Mouse (Mus musculus) T-helper 2 cell (primary cell): ENCODE measurements around the gene Cdc42.

ENCODE experiments used
- in situ Hi-C: fragments of 300-600 bp; cut with MboI, MseI; formaldehyde crosslinking; loops from one replicate; pipeline ENCODE4 v1.15.1; 2025; ENCODE audit warnings: high pct_unique_total_duplicates

Gene Cdc42

GRCm38 (mm10) chr4:137285876-137286661 lies 71.5 kb downstream of the Cdc42 start:
- in situ Hi-C loops: loop anchor here (5.0 kb wide), 1 partner anchor 209 kb away; no protein-coding TSS in a partner anchor

DNA sequence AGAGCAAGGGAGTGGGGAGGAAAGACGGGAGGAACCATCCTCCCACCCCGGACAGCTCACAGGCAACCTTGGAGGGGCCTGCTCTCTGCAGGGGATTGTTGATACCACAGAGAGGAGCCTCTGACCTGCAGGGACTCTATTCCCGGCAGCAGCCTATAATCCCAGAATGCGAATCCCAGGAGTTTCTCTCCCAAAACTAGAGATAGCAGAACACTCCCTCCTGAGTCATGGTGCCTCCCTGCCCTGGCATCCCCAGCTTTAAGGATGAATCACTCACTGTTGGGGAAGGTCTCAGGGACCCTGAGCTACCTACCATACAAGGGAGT lies 74.2 kb downstream of the Cdc42 start:
- in situ Hi-C loops: no loop called here

DNA sequence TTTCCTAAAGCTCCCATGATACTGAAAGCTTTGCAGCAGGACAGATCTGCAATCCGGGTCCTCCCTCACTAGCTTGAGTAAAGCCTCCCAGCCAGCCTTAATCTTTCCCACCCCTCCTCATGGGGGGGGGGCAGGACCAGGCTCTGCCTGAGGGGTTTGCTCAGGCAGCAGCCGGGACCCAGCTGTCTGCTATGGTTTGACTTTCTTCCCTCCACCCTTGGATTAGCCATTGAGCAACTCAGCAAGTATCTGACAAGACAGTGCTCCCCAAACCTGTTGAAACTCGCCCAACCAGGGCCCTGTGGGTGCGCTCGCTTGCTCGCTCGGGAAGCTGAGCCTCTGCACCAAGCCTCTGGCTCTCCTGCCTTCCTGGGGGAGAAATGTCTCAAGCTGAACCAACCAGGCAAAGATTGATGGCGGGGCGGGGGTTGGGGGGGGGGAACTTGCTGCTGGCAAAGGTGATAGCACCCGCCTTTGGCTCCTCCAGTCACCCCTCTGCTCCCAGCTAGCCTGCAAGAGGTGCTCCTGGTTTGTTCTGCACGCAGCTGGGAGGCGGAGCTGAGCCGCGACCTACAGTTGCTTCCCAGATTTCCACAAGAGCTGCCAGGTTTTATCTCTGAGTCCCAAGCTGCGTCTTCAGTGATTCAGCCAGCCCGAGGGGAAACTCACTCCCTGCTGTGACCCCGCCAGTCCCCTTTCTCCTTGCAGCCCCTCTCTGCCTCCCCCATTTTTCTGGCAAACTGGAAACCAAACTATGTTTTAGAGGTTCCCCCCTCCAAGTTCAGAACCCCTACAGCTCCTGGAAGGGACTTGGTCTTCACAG lies 74.7 kb downstream of the Cdc42 start:
- in situ Hi-C loops: no loop called here

GRCm38 (mm10) chr4:137282122-137282521 lies 75.4 kb downstream of the Cdc42 start:
- in situ Hi-C loops: no loop called here

- in situ Hi-C loops: no loop called here
These were observed 76.2 kb downstream of the Cdc42 start for GRCm38 (mm10) chr4:137281273-137281672.

DNA sequence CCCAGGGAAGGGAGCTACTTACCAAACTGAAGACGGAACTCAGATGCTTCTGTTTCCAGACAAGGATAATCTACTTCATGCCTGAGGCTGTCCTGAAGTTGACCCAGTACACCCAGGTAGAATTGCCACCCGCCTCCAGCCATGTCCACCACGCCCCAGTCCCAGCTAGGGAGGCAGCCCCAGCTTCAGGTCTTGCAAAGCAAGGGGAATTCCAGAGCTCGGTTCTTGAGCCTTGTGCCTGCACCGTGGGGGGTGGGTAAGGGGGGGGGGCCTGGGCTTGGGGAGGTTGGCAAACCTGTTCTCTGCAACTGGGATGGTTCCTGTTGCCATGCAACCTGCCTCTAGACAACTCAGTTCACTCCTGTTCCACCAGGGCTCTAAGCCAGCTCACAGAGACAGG lies 78.2 kb downstream of the Cdc42 start:
- in situ Hi-C loops: no loop called here

DNA sequence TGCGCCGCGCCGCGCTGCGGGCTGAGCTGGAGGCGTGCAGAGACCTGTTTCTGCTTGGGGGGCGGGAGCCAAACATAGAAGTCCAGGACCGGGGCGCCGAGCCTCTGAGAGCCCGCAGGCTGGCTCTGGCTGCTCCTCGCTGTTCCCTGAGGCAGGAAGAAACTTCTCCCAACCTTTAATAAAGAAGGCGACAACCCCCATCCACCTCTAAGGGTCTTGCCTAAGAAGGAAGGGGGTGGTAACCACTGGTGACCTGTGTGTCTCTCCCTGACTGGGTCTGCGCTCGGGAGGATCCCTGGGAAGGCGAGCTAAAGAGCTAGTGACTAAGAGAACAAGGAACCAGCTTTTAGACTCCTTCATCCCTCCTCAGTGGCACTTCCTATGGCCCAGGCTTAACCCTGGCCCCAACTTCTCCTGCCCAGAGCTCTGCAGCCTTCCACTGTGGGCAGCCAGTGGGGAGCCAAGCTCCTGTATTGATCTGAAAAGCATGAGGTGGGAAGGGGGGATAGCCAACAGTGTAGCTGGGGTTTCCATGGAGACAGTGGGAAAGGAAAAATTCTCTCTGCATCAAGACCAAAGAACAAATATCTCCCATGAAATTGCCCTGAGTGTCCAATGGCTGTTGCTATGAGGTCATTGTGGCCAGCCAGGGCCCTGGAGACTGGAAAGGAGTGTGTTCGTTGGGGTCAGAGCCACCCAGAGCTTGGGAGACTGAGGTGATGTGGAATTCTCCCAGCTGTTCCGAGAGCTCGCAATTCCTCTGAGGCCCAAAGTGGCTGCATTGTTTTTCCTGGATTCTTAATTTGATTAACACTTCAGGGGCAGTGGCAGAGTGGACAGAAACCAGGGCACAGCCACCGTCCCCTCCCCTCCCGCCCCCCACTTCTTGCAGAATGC lies 79.1 kb downstream of the Cdc42 start:
- in situ Hi-C loops: no loop called here

GRCm38 (mm10) chr4:137277600-137278143 lies 79.8 kb downstream of the Cdc42 start:
- in situ Hi-C loops: no loop called here

DNA sequence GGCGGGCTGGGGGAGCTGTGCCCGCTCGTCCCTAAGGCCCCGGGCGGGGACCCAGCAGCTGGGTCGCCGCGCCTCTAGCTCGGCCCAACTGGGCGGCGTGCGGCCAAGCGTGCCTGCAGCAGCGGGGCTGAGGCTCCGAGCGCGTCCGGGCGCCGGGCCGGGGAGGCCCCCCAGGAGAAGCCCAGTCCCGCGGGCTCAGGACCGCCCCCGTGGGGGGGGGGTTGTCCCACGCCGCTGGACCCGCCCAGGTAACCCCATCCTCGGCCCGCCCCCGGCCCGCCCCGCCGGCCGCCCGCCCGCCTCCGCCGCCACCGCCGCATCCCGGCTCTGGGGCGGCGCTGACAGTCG lies 80.4 kb downstream of the Cdc42 start, which contains the start of gene Wnt4:
Gene Wnt4, plus strand, starts transcription at position 324 of the 348 bp plus-strand sequence.
- in situ Hi-C loops: no loop called here

GRCm38 (mm10) chr4:137276443-137277165 lies 80.9 kb downstream of the Cdc42 start:
- in situ Hi-C loops: no loop called here

- in situ Hi-C loops: loop anchor here (25.0 kb wide), 1 partner anchor 887 kb away; no protein-coding TSS in a partner anchor
These were observed 83.2 kb downstream of the Cdc42 start for GRCm38 (mm10) chr4:137274304-137274703.

- in situ Hi-C loops: loop anchor here (25.0 kb wide), 1 partner anchor 885 kb away; no protein-coding TSS in a partner anchor
These were observed 85.7 kb downstream of the Cdc42 start for GRCm38 (mm10) chr4:137271856-137272255.
